Mouse (Mus musculus) G1E (cell line): Measurements from ENCODE around the gene Hs3st3b1.

ENCODE experiments used
- CTCF ChIP-seq: IDR thresholded peaks from 2 replicates; pipeline ENCODE4 v1.5.1; 2012; ENCODE audit warnings: low read depth, low read length, inconsistent platforms, mixed read lengths
- GATA1 ChIP-seq: IDR thresholded peaks from 2 replicates; pipeline ENCODE4 v1.6.1; 2012; ENCODE audit warnings: borderline replicate concordance, low read length, inconsistent platforms, mixed read lengths
- GATA2 ChIP-seq: IDR thresholded peaks from 2 replicates; pipeline ENCODE4 v1.6.1; 2012; ENCODE audit warnings: low read depth, low read length, inconsistent platforms, borderline replicate concordance
- POLR2AphosphoS5 ChIP-seq: IDR thresholded peaks from 2 replicates; pipeline ENCODE4 v1.6.1; 2012; ENCODE audit warnings: low read depth, low read length, inconsistent platforms; ENCODE audit not compliant: insufficient replicate concordance
- TAL1 ChIP-seq: conservative IDR thresholded peaks from 2 replicates; pipeline ENCODE4 v1.6.1; 2012; ENCODE audit warnings: low read depth, low read length, inconsistent platforms, mixed read lengths

GRCm38 (mm10) chr11:63837526-63837925 lies 84.6 kb downstream of the Hs3st3b1 start:
- TF ChIP-seq TAL1 (no peak), CTCF (no peak), GATA1 (no peak), GATA2 (no peak), POLR2AphosphoS5 (no peak)
